Mouse (Mus musculus): ENCODE data around the gene Kcnt2.

Gene Kcnt2

GRCm38 (mm10) chr1:140245876-140246597 is at the start of gene Kcnt2:
Gene Kcnt2, plus strand, starts transcription at chr1:140246158.
- DNase-seq (ENCODE audit: extremely low spot score) = peak; percentile 46

- DNase-seq (ENCODE audit: extremely low spot score) = no peak
These were observed 40.6 kb upstream of the Kcnt2 start for GRCm38 (mm10) chr1:140205329-140205728.

GRCm38 (mm10) chr1:140225221-140225620 is 20.7 kb upstream of the Kcnt2 start:
- DNase-seq (ENCODE audit: extremely low spot score) = no peak

GRCm38 (mm10) chr1:140226673-140227072 is 19.3 kb upstream of the Kcnt2 start:
- DNase-seq (ENCODE audit: extremely low spot score) = no peak

- DNase-seq (ENCODE audit: extremely low spot score) = peak; percentile 85
These were observed 493 bp upstream of the Kcnt2 start for GRCm38 (mm10) chr1:140245465-140245864.

GRCm38 (mm10) chr1:140264696-140265095 is 18.7 kb downstream of the Kcnt2 start:
- no peak for DNase-seq (ENCODE audit: extremely low spot score)

GRCm38 (mm10) chr1:140266047-140266446 is 20.1 kb downstream of the Kcnt2 start:
- DNase-seq (ENCODE audit: extremely low spot score) = no peak

- DNase-seq (ENCODE audit: extremely low spot score) = no peak
These were observed 20.8 kb downstream of the Kcnt2 start for GRCm38 (mm10) chr1:140266643-140267286.

GRCm38 (mm10) chr1:140267288-140267687 is 21.3 kb downstream of the Kcnt2 start:
- no peak for DNase-seq (ENCODE audit: extremely low spot score)

- no peak for DNase-seq (ENCODE audit: extremely low spot score)
These were observed 27.7 kb downstream of the Kcnt2 start for GRCm38 (mm10) chr1:140273624-140274023.

- no peak for DNase-seq (ENCODE audit: extremely low spot score)
These were observed 29.9 kb downstream of the Kcnt2 start for GRCm38 (mm10) chr1:140275813-140276212.

- no peak for DNase-seq (ENCODE audit: extremely low spot score)
These were observed 47.2 kb downstream of the Kcnt2 start for GRCm38 (mm10) chr1:140293140-140293539.

GRCm38 (mm10) chr1:140295482-140295881 is 49.5 kb downstream of the Kcnt2 start:
- DNase-seq (ENCODE audit: extremely low spot score) = no peak

- no peak for DNase-seq (ENCODE audit: extremely low spot score)
These were observed 58.3 kb downstream of the Kcnt2 start for GRCm38 (mm10) chr1:140304244-140304643.

- DNase-seq (ENCODE audit: extremely low spot score) = no peak
These were observed 59.4 kb downstream of the Kcnt2 start for GRCm38 (mm10) chr1:140305344-140305743.

- no peak for DNase-seq (ENCODE audit: extremely low spot score)
These were observed 60.4 kb downstream of the Kcnt2 start for GRCm38 (mm10) chr1:140306339-140306738.

GRCm38 (mm10) chr1:140310739-140311138 is 64.8 kb downstream of the Kcnt2 start:
- DNase-seq (ENCODE audit: extremely low spot score) = no peak

GRCm38 (mm10) chr1:140325088-140325487 is 79.1 kb downstream of the Kcnt2 start:
- DNase-seq (ENCODE audit: extremely low spot score) = no peak

- DNase-seq (ENCODE audit: extremely low spot score) = no peak
These were observed 80.8 kb downstream of the Kcnt2 start for GRCm38 (mm10) chr1:140326709-140327108.

GRCm38 (mm10) chr1:140333702-140334101 is 87.7 kb downstream of the Kcnt2 start:
- DNase-seq (ENCODE audit: extremely low spot score) = no peak

- no peak for DNase-seq (ENCODE audit: extremely low spot score)
These were observed 92.5 kb downstream of the Kcnt2 start for GRCm38 (mm10) chr1:140338417-140338816.

- DNase-seq (ENCODE audit: extremely low spot score) = no peak
These were observed 93.4 kb downstream of the Kcnt2 start for GRCm38 (mm10) chr1:140339368-140339767.

- no peak for DNase-seq (ENCODE audit: extremely low spot score)
These were observed 118.8 kb downstream of the Kcnt2 start for GRCm38 (mm10) chr1:140364787-140365186.

Measured in embryo, embryonic 9.5 days (tissue).